Mouse (Mus musculus) limb, embryonic 14.5 days (tissue): ENCODE measurements at regions not wholly inside any gene's neighbourhood (a gene's known extent, or its start where the extent isn't known, plus 50 kb on each side); places are given as distances from the start of the nearest gene placed in this dataset.

Experiments
- ATAC-seq: fragments of 200-750 bp; cut with Nextera tagmentation; 2 replicates; pipeline ENCODE4 v1.8.0; 2017; ENCODE audit warnings: low read depth, moderate number of reproducible peaks, moderate TSS enrichment; ENCODE audit not compliant: low FRiP score
- DNase-seq: peaks from one replicate; pipeline ENCODE4 v3.0.0-alpha.2; 2015; ENCODE audit warnings: low spot score
- H3K27ac ChIP-seq: fragments of 300-500 bp; sonication (generic); replicated peaks from 2 replicates; pipeline ENCODE4 v1.5.1; 2014; ENCODE audit warnings: low read depth, mild to moderate bottlenecking, low read length, moderate library complexity, mixed read lengths
- H3K27me3 ChIP-seq: fragments of 300-500 bp; sonication (generic); 2 replicates; pipeline ENCODE4 v1.6.1; 2014; ENCODE audit warnings: low read length, mixed read lengths; ENCODE audit not compliant: control insufficient read depth, insufficient read depth
- H3K36me3 ChIP-seq: fragments of 300-500 bp; sonication (generic); 2 replicates; pipeline ENCODE4 v1.6.1; 2014; ENCODE audit warnings: mild to moderate bottlenecking, low read length, moderate library complexity, mixed read lengths; ENCODE audit not compliant: control insufficient read depth, insufficient read depth
- H3K4me1 ChIP-seq: fragments of 300-500 bp; sonication (generic); 2 replicates; pipeline ENCODE4 v1.6.1; 2014; ENCODE audit warnings: antibody characterized with exemption, low read length, mixed read lengths; ENCODE audit not compliant: control insufficient read depth, insufficient read depth
- H3K4me2 ChIP-seq: fragments of 300-500 bp; sonication (generic); replicated peaks from 2 replicates; pipeline ENCODE4 v1.6.1; 2014; ENCODE audit warnings: low read depth, mild to moderate bottlenecking, low read length, moderate library complexity; ENCODE audit not compliant: severe bottlenecking
- H3K4me3 ChIP-seq: fragments of 300-500 bp; sonication (generic); replicated peaks from 2 replicates; pipeline ENCODE4 v1.5.1; 2014; ENCODE audit warnings: low read length
- H3K9ac ChIP-seq: fragments of 300-500 bp; sonication (generic); 2 replicates; pipeline ENCODE4 v1.6.1; 2014; ENCODE audit warnings: mild to moderate bottlenecking, low read depth, low read length, moderate library complexity; ENCODE audit not compliant: severe bottlenecking
- H3K9me3 ChIP-seq: fragments of 300-500 bp; sonication (generic); 2 replicates; pipeline ENCODE4 v1.6.1; 2016; ENCODE audit warnings: low read length; ENCODE audit not compliant: control insufficient read depth
- POLR2A ChIP-seq: fragments of 200-500 bp; IDR thresholded peaks from 2 replicates; pipeline ENCODE4 v1.8.0; 2012; ENCODE audit warnings: inconsistent platforms, mild to moderate bottlenecking, moderate library complexity, borderline replicate concordance; ENCODE audit not compliant: insufficient read depth, insufficient read length; ENCODE audit errors: extremely low read depth
- WGBS: fragments of 180-500 bp; shearing (Covaris S2); extraction: QIAGEN DNeasy Blood & Tissue Kit; methylation state at CpG from one replicate; pipeline ENCODE4 v1.1.7; 2014; 5-methylcytosine and 5-hydroxymethylcytosine counted together

- Histone ChIP-seq H3K9me3 (no peaks in the 10 kb centered on the region), H3K4me1 (no peaks in the 10 kb centered on the region), H3K27me3 (no peaks in the 10 kb centered on the region), H3K27ac (no peak overlapping the region), H3K36me3 (no peaks in the 10 kb centered on the region), H3K4me2 (no peak overlapping the region), H3K4me3 (no peak overlapping the region), H3K9ac (no peak overlapping the region)
- no peak for TF ChIP-seq POLR2A
- DNase-seq (peak; percentile 9), ATAC-seq (no peak)
- 59% methylated on average over 4 of the region's 4 CpGs for WGBS
Observed at GRCm38 (mm10) chr3:67833041-67833663, 58.9 kb upstream of the Iqcj start.
